Mouse (Mus musculus): ENCODE measurements around the gene Calr. TPM values are rescaled to one million over a fixed set of nuclear protein-coding genes. Genes with fewer than 3 reads are reported as not detected.

The Calr gene
- total and polyA plus RNA-seq, 2 experiments from 2014 or later, result 350 to 457 TPM

DNA sequence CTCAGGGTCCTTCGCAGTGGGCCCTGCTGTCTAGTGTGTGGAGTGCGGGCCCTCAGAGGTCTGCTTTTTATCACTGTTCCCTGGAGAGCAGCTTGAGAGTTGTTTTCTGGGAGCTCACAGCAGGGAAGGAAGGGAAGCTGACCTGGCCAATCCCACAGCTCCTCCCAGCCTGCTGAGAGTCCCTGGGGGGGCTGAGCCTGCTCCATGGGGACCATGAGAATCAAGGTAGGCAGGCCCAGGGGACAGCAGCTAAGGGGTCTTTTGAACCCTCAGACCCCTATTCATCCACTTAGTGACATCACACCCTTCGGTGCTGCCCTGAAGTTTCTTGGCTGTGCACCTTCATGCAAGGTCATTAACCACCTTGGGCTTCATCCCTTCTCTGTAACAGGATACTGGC, 24.0 kb downstream of the Calr start, which contains the start of gene Dand5:
TSS of gene Dand5 (minus strand) at position 101 of the 400 bp plus-strand sequence.
- Histone ChIP-seq H3K27me3 (ENCODE audit: insufficient read depth, low read length) (no peaks in the 10 kb centered on the region), H3K4me1 (ENCODE audit: insufficient read depth, low read length) (no peaks in the 10 kb centered on the region), H3K36me3 (ENCODE audit: insufficient read depth, low read length) (no peaks in the 10 kb centered on the region), H3K9ac (replicated peaks; ENCODE audit: low read length) (peak within 1 kb of the TSS; percentile 18; the same call in 1 of the 2 replicates), H3K27ac (no peak within 1 kb of the TSS), H3K4me3 (ENCODE audit: low read length) (peak within 1 kb of the TSS; percentile 27), H3K9me3 (ENCODE audit: low read length) (no peaks in the 10 kb centered on the region), H3K4me2 (ENCODE audit: low read depth, low read length) (peak within 1 kb of the TSS; percentile 51)
- DNase-seq (ENCODE audit: low spot score), result no peak
- no peak for ATAC-seq
- 53% methylated on average over 3 of the region's 3 CpGs for whole genome bisulfite sequencing
- no peak for TF ChIP-seq CTCF (IDR thresholded peaks at IDR 0.05; ENCODE audit: low read depth)

DNA sequence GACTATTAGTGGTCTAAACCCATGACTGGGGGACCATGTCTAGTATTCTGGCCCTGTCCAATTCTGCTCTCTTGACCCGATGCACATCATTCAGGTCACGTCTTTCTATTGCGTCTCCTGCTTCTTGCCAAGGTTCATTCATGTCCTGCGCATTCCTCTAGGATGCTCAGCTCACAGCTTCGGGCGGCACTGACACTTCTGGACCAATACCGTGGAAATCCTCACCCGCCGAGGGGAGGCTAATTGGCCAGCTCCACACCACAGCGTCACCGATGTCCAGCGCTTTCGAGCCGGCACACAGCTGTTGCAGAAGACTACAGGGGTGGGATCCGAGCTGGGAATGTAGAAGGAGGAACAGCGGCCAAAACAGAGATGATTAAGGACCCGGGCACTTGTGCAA, 30.6 kb downstream of the Calr start:
- H3K27ac ChIP-seq, result 0 out of 2 replicates have a peak overlapping the region, but pooled peaks have one; percentile 76
- DNase-seq (ENCODE audit: low spot score), result no peak
- H3K9me3 ChIP-seq (ENCODE audit: low read length), result no peaks in the 10 kb centered on the region
- H3K36me3 ChIP-seq (ENCODE audit: insufficient read depth, low read length), result no peaks in the 10 kb centered on the region
- H3K4me2 ChIP-seq (ENCODE audit: low read depth, low read length), result no peak overlapping the region
- no peak overlapping the region for H3K9ac ChIP-seq (replicated peaks; ENCODE audit: low read length)
- H3K4me1 ChIP-seq (ENCODE audit: insufficient read depth, low read length), result 0 out of 2 replicates have a peak, but pooled peaks cover 13% of the 10 kb centered on the region
- 72% methylated on average over 17 of the region's 17 CpGs for WGBS
- no peak for TF ChIP-seq CTCF (IDR thresholded peaks at IDR 0.05; ENCODE audit: low read depth)
- no peak overlapping the region for H3K4me3 ChIP-seq (ENCODE audit: low read length)
- ATAC-seq, result no peak
- no peaks in the 10 kb centered on the region for H3K27me3 ChIP-seq (ENCODE audit: insufficient read depth, low read length)

DNA sequence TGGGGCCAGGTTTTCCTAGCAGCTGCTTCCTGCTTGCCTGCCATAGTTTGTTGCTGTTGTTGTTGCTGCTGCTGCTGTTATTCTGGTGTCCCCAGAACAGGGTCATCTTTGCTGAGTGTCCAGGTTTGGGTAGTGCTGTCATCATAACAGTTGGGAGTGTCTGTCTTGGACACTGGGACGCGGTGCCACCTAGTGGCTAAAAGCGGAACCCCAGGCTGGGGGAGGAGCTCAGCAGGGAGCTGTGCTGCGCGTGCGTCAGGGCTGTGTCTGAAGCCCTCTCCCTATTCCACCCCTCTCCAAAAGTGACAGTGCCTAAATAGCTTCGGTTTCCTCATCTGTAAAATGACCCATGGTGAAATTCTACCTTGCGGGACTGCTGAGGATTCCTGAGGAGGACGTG, 31.2 kb downstream of the Calr start:
- H3K4me2 ChIP-seq (ENCODE audit: low read depth, low read length), result 0 out of 2 replicates have a peak overlapping the region, but pooled peaks have one; percentile 13
- H3K4me3 ChIP-seq (ENCODE audit: low read length), result no peak overlapping the region
- peak; percentile 98 for TF ChIP-seq CTCF (IDR thresholded peaks at IDR 0.05; ENCODE audit: low read depth)
- no peaks in the 10 kb centered on the region for H3K27me3 ChIP-seq (ENCODE audit: insufficient read depth, low read length)
- DNase-seq (ENCODE audit: low spot score) (peak; percentile 94), ATAC-seq (peak; percentile 67)
- H3K27ac ChIP-seq, result peak overlapping the region; percentile 76
- 0 out of 2 replicates have a peak, but pooled peaks cover 15% of the 10 kb centered on the region for H3K4me1 ChIP-seq (ENCODE audit: insufficient read depth, low read length)
- no peak overlapping the region for H3K9ac ChIP-seq (replicated peaks; ENCODE audit: low read length)
- WGBS, result 15% methylated on average over 9 of the region's 9 CpGs
- H3K9me3 ChIP-seq (ENCODE audit: low read length), result no peaks in the 10 kb centered on the region
- no peaks in the 10 kb centered on the region for H3K36me3 ChIP-seq (ENCODE audit: insufficient read depth, low read length)

DNA sequence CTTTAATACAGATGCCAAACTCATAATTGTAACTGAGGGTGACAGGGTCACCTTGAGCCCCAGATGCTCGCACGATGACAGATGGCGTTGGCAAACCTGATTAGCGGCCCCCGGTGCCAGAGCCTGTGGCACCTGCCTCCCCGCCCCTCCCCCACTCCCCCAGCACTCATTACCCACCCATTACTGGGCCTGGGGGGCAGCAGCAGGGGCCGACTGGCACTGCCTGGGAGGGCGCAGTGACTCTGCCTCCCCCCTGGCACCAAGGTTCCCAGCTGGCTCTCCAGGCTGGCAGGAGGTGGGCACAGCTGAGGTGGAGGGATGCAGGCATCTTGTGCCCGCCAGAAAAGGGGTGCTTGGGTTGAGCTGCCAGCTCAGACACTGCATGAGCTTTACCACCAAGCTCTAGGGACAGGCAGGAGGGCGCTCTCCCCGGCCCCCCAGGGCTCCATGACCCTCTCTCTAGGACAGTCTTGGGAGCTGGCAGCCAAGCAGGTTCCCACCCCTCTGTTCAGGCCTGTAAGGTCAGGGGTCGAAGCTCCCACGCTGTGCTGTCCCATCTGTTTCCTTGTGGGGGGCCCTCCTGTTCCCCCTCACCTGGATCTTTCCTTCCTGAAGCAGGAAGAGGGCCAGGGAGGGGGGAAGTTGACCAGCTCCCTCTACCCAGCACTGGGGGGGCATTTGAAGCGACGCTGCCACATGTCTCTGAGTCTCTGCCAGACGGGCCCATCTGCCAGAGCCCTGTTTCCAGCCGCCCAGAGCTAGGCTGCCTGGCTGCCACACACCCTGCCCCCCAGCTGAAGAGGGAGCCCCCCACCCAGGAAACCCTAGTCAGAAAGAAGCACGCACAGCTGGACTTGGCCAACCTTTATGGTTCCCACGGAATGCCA, 31.9 kb downstream of the Calr start:
- no peak for TF ChIP-seq CTCF (IDR thresholded peaks at IDR 0.05; ENCODE audit: low read depth)
- no peaks in the 10 kb centered on the region for H3K36me3 ChIP-seq (ENCODE audit: insufficient read depth, low read length)
- H3K9ac ChIP-seq (replicated peaks; ENCODE audit: low read length), result peak overlapping the region; percentile 28; the same call in 1 of the 2 replicates
- H3K4me3 ChIP-seq (ENCODE audit: low read length), result no peak overlapping the region
- DNase-seq (ENCODE audit: low spot score) (peak; percentile 76), ATAC-seq (peak; percentile 34)
- H3K4me1 ChIP-seq (ENCODE audit: insufficient read depth, low read length), result 0 out of 2 replicates have a peak, but pooled peaks cover 15% of the 10 kb centered on the region
- peak overlapping the region; percentile 76 for H3K27ac ChIP-seq
- 0 out of 2 replicates have a peak overlapping the region, but pooled peaks have one; percentile 13 for H3K4me2 ChIP-seq (ENCODE audit: low read depth, low read length)
- 19% methylated on average over 19 of the region's 19 CpGs for WGBS
- H3K9me3 ChIP-seq (ENCODE audit: low read length), result no peaks in the 10 kb centered on the region
- H3K27me3 ChIP-seq (ENCODE audit: insufficient read depth, low read length), result no peaks in the 10 kb centered on the region

DNA sequence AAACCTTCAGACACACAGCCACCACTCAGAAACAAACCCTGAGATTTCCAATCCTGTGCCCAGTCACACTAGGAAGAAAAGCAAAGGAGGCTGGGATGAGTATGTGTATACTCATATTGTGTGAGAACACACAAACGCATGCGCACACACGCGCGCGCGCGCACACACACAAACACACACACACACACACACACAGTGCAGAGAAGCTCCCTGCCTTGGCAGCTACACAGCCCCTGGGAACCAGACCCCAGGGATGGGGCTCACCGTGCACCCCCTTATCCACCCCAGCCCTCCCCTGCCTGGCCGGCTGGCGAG, 32.5 kb downstream of the Calr start:
- Histone ChIP-seq H3K4me1 (ENCODE audit: insufficient read depth, low read length) (0 out of 2 replicates have a peak, but pooled peaks cover 15% of the 10 kb centered on the region), H3K27ac (peak overlapping the region; percentile 76), H3K9ac (replicated peaks; ENCODE audit: low read length) (0 out of 2 replicates have a peak overlapping the region, but pooled peaks have one; percentile 28), H3K4me3 (ENCODE audit: low read length) (no peak overlapping the region), H3K27me3 (ENCODE audit: insufficient read depth, low read length) (no peaks in the 10 kb centered on the region), H3K9me3 (ENCODE audit: low read length) (no peaks in the 10 kb centered on the region), H3K36me3 (ENCODE audit: insufficient read depth, low read length) (no peaks in the 10 kb centered on the region), H3K4me2 (ENCODE audit: low read depth, low read length) (no peak overlapping the region)
- ATAC-seq (peak; percentile 16), DNase-seq (ENCODE audit: low spot score) (no peak)
- no peak for TF ChIP-seq CTCF (IDR thresholded peaks at IDR 0.05; ENCODE audit: low read depth)
- WGBS, result 67% methylated on average over 11 of the region's 11 CpGs

DNA sequence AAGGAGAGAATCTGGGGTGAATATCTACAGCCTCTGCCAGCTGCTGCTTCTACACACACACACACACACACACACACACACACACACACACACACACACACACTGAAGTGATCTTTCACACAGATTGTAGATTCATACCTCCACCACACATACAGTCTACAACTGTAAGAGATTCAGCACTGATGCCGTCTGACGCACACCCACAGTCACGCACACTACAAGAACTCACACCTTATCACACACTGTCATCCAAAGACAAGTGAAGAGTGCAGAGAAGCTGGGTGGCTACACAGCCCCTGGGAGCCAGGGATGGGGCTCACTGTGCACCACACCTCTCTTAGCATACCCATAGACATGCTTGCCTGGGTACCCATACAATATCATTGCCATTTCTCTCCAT, 32.9 kb downstream of the Calr start:
- Histone ChIP-seq H3K4me1 (ENCODE audit: insufficient read depth, low read length) (0 out of 2 replicates have a peak, but pooled peaks cover 15% of the 10 kb centered on the region), H3K9me3 (ENCODE audit: low read length) (no peaks in the 10 kb centered on the region), H3K27ac (peak overlapping the region; percentile 76), H3K9ac (replicated peaks; ENCODE audit: low read length) (no peak overlapping the region), H3K36me3 (ENCODE audit: insufficient read depth, low read length) (no peaks in the 10 kb centered on the region), H3K4me3 (ENCODE audit: low read length) (no peak overlapping the region), H3K4me2 (ENCODE audit: low read depth, low read length) (no peak overlapping the region), H3K27me3 (ENCODE audit: insufficient read depth, low read length) (no peaks in the 10 kb centered on the region)
- ATAC-seq, result no peak
- DNase-seq (ENCODE audit: low spot score), result no peak
- no peak for TF ChIP-seq CTCF (IDR thresholded peaks at IDR 0.05; ENCODE audit: low read depth)
- WGBS, result 83% methylated on average over 3 of the region's 3 CpGs
